Mouse (Mus musculus) thymus, adult 2 months (tissue): ENCODE data around the gene Cep57l1. TPM values are rescaled to one million over a fixed set of nuclear protein-coding genes. Genes with fewer than 3 reads are reported as not detected.

ENCODE experiments used
- DNase-seq: peaks from one replicate; pipeline ENCODE4 v3.0.0; 2021
- H3K27ac ChIP-seq: fragments of 200-500 bp; 2 replicates; pipeline ENCODE4 v1.5.1; 2012; ENCODE audit warnings: low read length, control low read depth; ENCODE audit not compliant: control insufficient read depth, insufficient read depth
- H3K27me3 ChIP-seq: fragments of 200-500 bp; 2 replicates; pipeline ENCODE4 v1.6.1; 2012; ENCODE audit warnings: mild to moderate bottlenecking, low read length, moderate library complexity, mixed read lengths; ENCODE audit not compliant: control insufficient read depth, insufficient read depth
- H3K36me3 ChIP-seq: fragments of 200-500 bp; 2 replicates; pipeline ENCODE4 v1.6.1; 2012; ENCODE audit warnings: mild to moderate bottlenecking, low read length, moderate library complexity; ENCODE audit not compliant: control insufficient read depth, insufficient read depth
- H3K4me1 ChIP-seq: fragments of 200-500 bp; replicated peaks from 2 replicates; pipeline ENCODE4 v1.6.1; 2012; ENCODE audit warnings: low read length; ENCODE audit not compliant: control insufficient read depth, insufficient read depth
- H3K4me3 ChIP-seq: fragments of 200-500 bp; 2 replicates; pipeline ENCODE4 v1.5.1; 2012; ENCODE audit warnings: mild to moderate bottlenecking, low read length, control low read depth, moderate library complexity; ENCODE audit not compliant: control insufficient read depth, insufficient read depth
- CTCF ChIP-seq: fragments of 200-500 bp; IDR thresholded peaks from 2 replicates; pipeline ENCODE4 v1.5.1; 2012; ENCODE audit warnings: mild to moderate bottlenecking, control low read depth, low read length, moderate library complexity, borderline replicate concordance; ENCODE audit not compliant: control insufficient read depth, poor library complexity, insufficient read depth; ENCODE audit errors: extremely low read depth
- POLR2A ChIP-seq: fragments of 200-500 bp; IDR thresholded peaks from 2 replicates; pipeline ENCODE4 v1.6.1; 2012; ENCODE audit warnings: mild to moderate bottlenecking, low read length, control low read depth, moderate library complexity; ENCODE audit not compliant: control insufficient read depth, poor library complexity, insufficient read depth; ENCODE audit errors: extremely low read depth
- WGBS: fragments of 180-500 bp; shearing (Covaris S2); methylation state at CpG from one replicate; pipeline ENCODE4 v1.1.7; 2018; 5-methylcytosine and 5-hydroxymethylcytosine counted together
- polyA plus RNA-seq: library from polyadenylated mRNA; depleted of rRNA; stranded (reverse); fragments of >200 nt; gene quantifications from 2 replicates; pipeline ENCODE4 v1.2.3, GENCODE M21; 2012; rRNA removed

Cep57l1 gene
- polyA plus RNA-seq, 1 experiment: 6.5 TPM

- H3K27ac ChIP-seq: no peak overlapping the region
- TF ChIP-seq POLR2A (no peak), CTCF (no peak)
- H3K4me3 ChIP-seq: no peak overlapping the region
- H3K27me3 ChIP-seq: no peaks in the 10 kb centered on the region; the same call in 1 of the 2 replicates
- no peaks in the 10 kb centered on the region for H3K36me3 ChIP-seq
- DNase-seq: no peak
- peaks cover 2% of the 10 kb centered on the region for H3K4me1 ChIP-seq
- WGBS: 65% methylated on average over 3 of the region's 3 CpGs
These were observed 135.3 kb downstream of the Cep57l1 start for GRCm38 (mm10) chr10:41674362-41674761.

GRCm38 (mm10) chr10:41670196-41670595, 139.5 kb downstream of the Cep57l1 start:
- H3K4me3 ChIP-seq: no peak overlapping the region
- no peak for DNase-seq
- H3K27ac ChIP-seq: no peak overlapping the region
- WGBS: 93% methylated on average over 5 of the region's 5 CpGs
- no peaks in the 10 kb centered on the region; the same call in 1 of the 2 replicates for H3K27me3 ChIP-seq
- no peaks in the 10 kb centered on the region for H3K36me3 ChIP-seq
- H3K4me1 ChIP-seq: no peaks in the 10 kb centered on the region
- TF ChIP-seq POLR2A: no peak
- no peak for TF ChIP-seq CTCF

Other genes starting within 250 kb of the Cep57l1 start
- 2.9 and 5.1 TPM in 2 replicates for gene Ccdc162, start 93.2 kb downstream of the Cep57l1 start, polyA plus RNA-seq
- 49.7 and 51.7 TPM in 2 replicates for gene Sesn1, start 64 bp upstream of the Cep57l1 start, polyA plus RNA-seq
- 0.15 and 0.46 TPM in 2 replicates for gene Armc2, start 208.6 kb upstream of the Cep57l1 start, polyA plus RNA-seq